Mouse (Mus musculus) intestine, embryonic 14.5 days (tissue): ENCODE measurements around the gene D6Ertd527e. TPM values are rescaled to one million over a fixed set of nuclear protein-coding genes. Genes with fewer than 3 reads are reported as not detected.
A peak's percentile ranks its signal among the peaks of the same experiment; 100 is the strongest.

Experiments used
- ATAC-seq: fragments of 200-750 bp; cut with Nextera tagmentation; replicated peaks from 2 replicates; pipeline ENCODE4 v1.8.0; 2017; ENCODE audit warnings: low read depth, moderate number of reproducible peaks, moderate TSS enrichment, moderate library complexity; ENCODE audit not compliant: low FRiP score, low TSS enrichment
- DNase-seq: peaks from one replicate; pipeline ENCODE4 v3.0.0-alpha.2; 2018; ENCODE audit warnings: low spot score
- H3K27ac ChIP-seq: fragments of 300-500 bp; sonication (generic); 2 replicates; pipeline ENCODE4 v1.5.1; 2014; ENCODE audit warnings: low read depth, mild to moderate bottlenecking, control low read depth
- H3K27me3 ChIP-seq: fragments of 300-500 bp; sonication (generic); replicated peaks from 2 replicates; pipeline ENCODE4 v1.6.1; 2014; ENCODE audit warnings: low read length, control low read depth; ENCODE audit not compliant: control insufficient read depth, insufficient read depth
- H3K36me3 ChIP-seq: fragments of 300-500 bp; sonication (generic); 2 replicates; pipeline ENCODE4 v1.6.1; 2014; ENCODE audit warnings: low read length, control low read depth; ENCODE audit not compliant: control insufficient read depth, insufficient read depth
- H3K4me1 ChIP-seq: fragments of 300-500 bp; sonication (generic); replicated peaks from 2 replicates; pipeline ENCODE4 v1.6.1; 2014; ENCODE audit warnings: low read length, control low read depth, mixed read lengths; ENCODE audit not compliant: control insufficient read depth, insufficient read depth
- H3K4me2 ChIP-seq: fragments of 300-500 bp; sonication (generic); 2 replicates; pipeline ENCODE4 v1.6.1; 2014; ENCODE audit warnings: low read length
- H3K4me3 ChIP-seq: fragments of 300-500 bp; sonication (generic); 2 replicates; pipeline ENCODE4 v1.5.1; 2014; ENCODE audit warnings: low read depth, low read length, control low read depth, mixed read lengths
- H3K9ac ChIP-seq: fragments of 300-500 bp; sonication (generic); 2 replicates; pipeline ENCODE4 v1.6.1; 2014; ENCODE audit warnings: mild to moderate bottlenecking, low read length
- H3K9me3 ChIP-seq: fragments of 300-500 bp; sonication (generic); 2 replicates; pipeline ENCODE4 v1.6.1; 2016; ENCODE audit warnings: low read length, control low read depth; ENCODE audit not compliant: control insufficient read depth
- WGBS: fragments of 180-500 bp; shearing (Covaris S2); extraction: QIAGEN DNeasy Blood & Tissue Kit; methylation state at CpG from one replicate; pipeline ENCODE4 v1.1.7; 2014; 5-methylcytosine and 5-hydroxymethylcytosine counted together
- polyA plus RNA-seq: library from polyadenylated mRNA; unstranded; fragments of >200 nt; fragmentation: Nextera tagmentation; extraction: Ambion mirVana; gene quantifications from 2 replicates; pipeline ENCODE4 v1.2.1, GENCODE M21; 2014

The D6Ertd527e gene
- polyA plus RNA-seq = 0.36 and 0.61 TPM in 2 replicates

DNA sequence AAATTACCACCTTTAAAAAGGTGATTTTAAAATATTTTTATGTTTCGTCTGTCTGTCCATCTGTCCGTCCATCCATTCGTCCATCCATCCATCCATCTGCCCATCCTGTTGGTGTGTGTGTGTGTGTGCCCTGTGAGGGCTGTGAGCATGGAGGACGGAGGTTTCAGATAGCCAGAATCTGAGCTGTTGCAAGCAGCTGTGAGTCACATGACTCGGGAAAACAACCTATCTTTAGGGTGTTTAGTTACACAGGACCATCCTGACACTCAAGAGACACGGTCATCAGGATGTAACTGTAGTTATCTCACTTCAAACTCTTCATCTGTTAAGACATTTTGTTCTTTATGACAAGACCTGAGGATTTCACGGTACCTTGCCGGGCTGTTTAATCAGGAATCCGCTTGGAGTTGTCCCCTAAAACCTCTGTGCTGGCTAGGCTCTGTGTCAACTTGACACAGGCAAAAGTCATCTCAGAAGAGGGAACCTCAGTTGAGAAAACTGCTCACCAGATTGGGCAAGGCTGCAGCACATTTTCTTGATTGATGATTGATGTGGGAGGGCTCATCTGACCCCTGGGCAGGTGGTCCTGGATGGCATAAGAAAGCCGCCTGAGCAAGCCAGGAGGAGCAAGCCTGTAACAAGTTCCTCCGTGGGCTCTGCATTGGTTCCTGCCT lies at the start of gene D6Ertd527e:
Gene D6Ertd527e, plus strand, starts transcription at position 624 of the 674 bp plus-strand sequence.
- DNase-seq (no peak), ATAC-seq (no peak)
- peaks cover 11% of the 10 kb centered on the region; the same call in 1 of the 2 replicates for H3K4me1 ChIP-seq
- H3K9ac ChIP-seq = no peak within 1 kb of the TSS
- 72% methylated on average over 11 of the region's 11 CpGs for WGBS
- H3K9me3 ChIP-seq = no peaks in the 10 kb centered on the region
- no peak within 1 kb of the TSS for H3K27ac ChIP-seq
- H3K27me3 ChIP-seq = no peaks in the 10 kb centered on the region
- H3K4me3 ChIP-seq = no peak within 1 kb of the TSS
- H3K4me2 ChIP-seq = no peak within 1 kb of the TSS
- no peaks in the 10 kb centered on the region for H3K36me3 ChIP-seq

DNA sequence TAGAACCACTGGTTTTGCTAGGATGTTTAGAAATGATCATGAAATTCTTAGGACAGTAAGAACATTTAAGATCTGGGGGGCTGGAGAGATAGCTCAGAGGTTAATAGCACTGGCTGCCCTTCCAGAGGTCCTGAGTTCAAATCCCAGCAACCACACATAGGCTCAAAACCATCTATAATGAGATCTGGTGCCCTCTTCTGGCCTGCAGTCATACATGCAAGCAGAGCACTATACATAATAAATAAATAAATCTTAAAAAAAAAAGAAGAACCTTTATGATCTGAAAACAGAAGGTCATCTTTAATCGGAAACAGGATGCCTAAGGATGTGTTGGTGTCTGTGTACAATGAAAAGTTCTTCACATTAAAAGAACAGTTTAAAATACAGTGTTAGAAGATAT lies 44.8 kb upstream of the D6Ertd527e start:
- no peak for DNase-seq

DNA sequence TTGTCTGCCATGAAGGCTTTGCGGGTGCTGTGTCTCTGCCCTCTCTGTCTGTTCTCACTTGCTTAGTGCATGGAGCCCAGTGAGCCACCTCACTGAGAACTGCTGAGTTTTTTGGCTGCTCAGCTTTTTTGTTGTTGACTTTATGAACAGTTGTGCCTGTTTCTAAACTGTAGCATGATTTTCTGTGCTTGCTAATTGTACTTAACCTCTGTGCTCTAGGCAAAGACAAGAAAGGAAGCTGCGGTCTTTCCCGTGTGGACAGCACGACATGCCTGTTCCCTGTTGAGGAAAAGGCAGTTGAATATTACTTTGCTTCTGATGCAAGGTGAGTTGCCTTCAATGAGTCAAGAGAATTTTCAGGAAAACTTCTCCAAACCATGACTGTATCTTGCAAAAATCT lies 41.0 kb upstream of the D6Ertd527e start:
- Histone ChIP-seq H3K36me3 (peaks cover 95% of the 10 kb centered on the region), H3K27ac (no peak overlapping the region), H3K9me3 (no peaks in the 10 kb centered on the region), H3K4me3 (no peak overlapping the region), H3K27me3 (no peaks in the 10 kb centered on the region), H3K4me2 (no peak overlapping the region), H3K9ac (no peak overlapping the region), H3K4me1 (no peaks in the 10 kb centered on the region)
- DNase-seq (no peak), ATAC-seq (no peak)
- 97% methylated on average over 4 of the region's 4 CpGs for WGBS

More for the DNA sequence above, 44.8 kb upstream of the D6Ertd527e start:
- Histone ChIP-seq H3K27me3 (no peaks in the 10 kb centered on the region), H3K4me1 (no peaks in the 10 kb centered on the region), H3K27ac (no peak overlapping the region), H3K4me3 (no peak overlapping the region), H3K9ac (no peak overlapping the region), H3K4me2 (no peak overlapping the region), H3K36me3 (peaks cover 96% of the 10 kb centered on the region), H3K9me3 (no peaks in the 10 kb centered on the region)
- WGBS = 96% methylated on average over 1 of the region's 1 CpGs
- ATAC-seq = no peak

DNA sequence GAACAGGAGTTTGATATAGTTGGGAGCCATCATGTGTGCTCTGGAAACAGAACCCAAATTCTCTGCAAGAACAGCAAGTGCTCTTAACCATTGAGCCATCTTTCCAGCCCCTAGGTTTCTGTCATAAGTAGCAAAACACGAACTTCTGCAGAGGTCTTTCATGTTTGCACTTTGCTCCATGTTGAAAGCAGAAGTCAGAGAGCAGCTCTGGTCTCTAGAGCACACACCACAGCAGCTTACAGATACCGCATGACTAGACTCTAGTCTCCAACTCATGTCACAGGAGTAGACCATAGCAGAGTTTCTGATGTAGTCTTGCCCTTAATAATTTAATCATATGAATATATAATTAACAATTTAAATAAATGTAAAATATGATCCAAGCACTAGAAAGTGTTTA lies 36.3 kb upstream of the D6Ertd527e start:
- Histone ChIP-seq H3K4me1 (no peaks in the 10 kb centered on the region), H3K4me3 (no peak overlapping the region), H3K4me2 (no peak overlapping the region), H3K36me3 (peaks cover 91% of the 10 kb centered on the region), H3K27me3 (no peaks in the 10 kb centered on the region), H3K9ac (no peak overlapping the region), H3K9me3 (no peaks in the 10 kb centered on the region), H3K27ac (no peak overlapping the region)
- 92% methylated on average over 2 of the region's 2 CpGs for WGBS
- ATAC-seq (no peak), DNase-seq (no peak)

DNA sequence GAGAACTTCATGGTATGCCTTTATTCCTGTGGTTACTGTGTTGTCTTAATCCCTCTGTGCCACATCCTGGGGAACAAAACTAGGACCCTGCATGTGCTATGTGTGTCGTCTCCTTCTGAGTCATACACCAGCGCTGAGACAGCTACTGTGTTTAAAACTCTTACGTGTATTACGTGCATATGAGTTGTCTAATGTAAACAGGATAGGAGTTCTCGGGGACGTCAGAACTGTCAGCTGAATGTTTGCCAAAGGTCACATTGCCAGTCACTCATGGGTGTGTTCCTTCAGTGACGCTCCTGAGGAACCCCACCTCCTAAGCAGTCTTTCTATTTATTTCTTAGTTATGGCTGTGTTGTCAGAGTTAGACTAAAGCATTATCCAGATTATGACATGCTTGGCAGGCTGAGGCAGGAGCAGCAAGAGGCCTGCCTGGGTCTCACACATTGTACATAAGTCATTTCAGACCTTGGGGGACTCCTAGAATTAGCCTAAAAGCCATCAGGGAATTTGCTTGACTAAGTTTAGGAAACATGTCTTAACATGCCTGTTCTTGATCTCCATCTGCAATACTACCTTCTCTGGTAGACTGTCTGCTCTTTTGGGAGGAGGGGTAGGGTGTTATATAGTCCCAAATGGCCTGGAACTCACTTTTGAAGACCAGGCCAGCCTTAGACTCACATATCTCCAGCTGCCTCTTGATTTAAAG lies 35.2 kb upstream of the D6Ertd527e start:
- Histone ChIP-seq H3K27ac (no peak overlapping the region), H3K27me3 (no peaks in the 10 kb centered on the region), H3K9ac (no peak overlapping the region), H3K4me1 (no peaks in the 10 kb centered on the region), H3K4me3 (no peak overlapping the region), H3K9me3 (no peaks in the 10 kb centered on the region), H3K36me3 (peaks cover 90% of the 10 kb centered on the region), H3K4me2 (no peak overlapping the region)
- peak; percentile 49 for DNase-seq
- 58% methylated on average over 7 of the region's 7 CpGs for WGBS
- no peak for ATAC-seq

DNA sequence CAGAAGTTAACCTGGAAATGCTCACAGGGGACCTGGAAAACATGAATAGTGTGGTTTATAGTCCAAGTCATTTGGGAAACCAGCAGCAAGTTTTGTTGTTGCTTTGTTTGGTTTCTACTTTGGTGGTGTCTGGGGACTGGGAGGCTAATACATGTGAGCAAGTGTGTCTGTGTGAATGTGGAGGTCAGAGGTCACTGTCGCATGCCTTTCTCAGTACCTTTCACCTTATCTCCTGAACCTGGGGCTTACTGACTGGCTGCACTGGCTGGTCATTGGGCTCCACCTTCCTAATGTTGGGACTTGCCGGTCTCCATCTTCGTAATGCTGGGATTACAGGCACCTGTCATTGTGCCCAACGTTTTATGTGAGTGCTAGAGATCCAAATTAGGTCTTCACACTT lies 33.9 kb upstream of the D6Ertd527e start:
- Histone ChIP-seq H3K9me3 (no peaks in the 10 kb centered on the region), H3K36me3 (peaks cover 80% of the 10 kb centered on the region), H3K27ac (no peak overlapping the region), H3K4me3 (no peak overlapping the region), H3K27me3 (no peaks in the 10 kb centered on the region), H3K4me1 (no peaks in the 10 kb centered on the region), H3K9ac (no peak overlapping the region), H3K4me2 (no peak overlapping the region)
- no peak for DNase-seq
- ATAC-seq = no peak
- WGBS = 82% methylated on average over 4 of the region's 4 CpGs

DNA sequence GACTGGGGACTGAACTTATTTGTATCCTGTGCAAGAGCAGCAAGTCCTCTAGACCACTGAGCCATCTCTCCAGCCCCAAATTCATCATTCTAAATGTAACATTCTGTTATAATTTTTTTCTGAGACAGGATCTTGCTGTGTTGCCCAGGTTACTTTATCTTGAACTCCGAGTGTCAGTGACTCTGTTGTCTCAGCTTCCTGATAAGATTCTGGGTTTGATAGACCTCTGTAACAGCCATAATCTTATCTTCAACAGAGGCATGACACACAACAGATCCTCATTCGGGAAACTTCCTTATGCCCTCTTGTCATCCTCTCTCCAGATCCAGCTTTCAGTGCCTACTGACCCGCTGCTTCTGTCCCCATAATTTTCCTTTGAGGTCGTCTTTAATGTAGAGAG lies 31.8 kb upstream of the D6Ertd527e start:
- H3K27ac ChIP-seq = no peak overlapping the region
- no peaks in the 10 kb centered on the region for H3K4me1 ChIP-seq
- peaks cover 78% of the 10 kb centered on the region for H3K36me3 ChIP-seq
- ATAC-seq (no peak), DNase-seq (no peak)
- no peak overlapping the region for H3K9ac ChIP-seq
- H3K9me3 ChIP-seq = no peaks in the 10 kb centered on the region
- 66% methylated on average over 4 of the region's 4 CpGs for WGBS
- H3K4me3 ChIP-seq = no peak overlapping the region
- no peak overlapping the region for H3K4me2 ChIP-seq
- no peaks in the 10 kb centered on the region for H3K27me3 ChIP-seq

DNA sequence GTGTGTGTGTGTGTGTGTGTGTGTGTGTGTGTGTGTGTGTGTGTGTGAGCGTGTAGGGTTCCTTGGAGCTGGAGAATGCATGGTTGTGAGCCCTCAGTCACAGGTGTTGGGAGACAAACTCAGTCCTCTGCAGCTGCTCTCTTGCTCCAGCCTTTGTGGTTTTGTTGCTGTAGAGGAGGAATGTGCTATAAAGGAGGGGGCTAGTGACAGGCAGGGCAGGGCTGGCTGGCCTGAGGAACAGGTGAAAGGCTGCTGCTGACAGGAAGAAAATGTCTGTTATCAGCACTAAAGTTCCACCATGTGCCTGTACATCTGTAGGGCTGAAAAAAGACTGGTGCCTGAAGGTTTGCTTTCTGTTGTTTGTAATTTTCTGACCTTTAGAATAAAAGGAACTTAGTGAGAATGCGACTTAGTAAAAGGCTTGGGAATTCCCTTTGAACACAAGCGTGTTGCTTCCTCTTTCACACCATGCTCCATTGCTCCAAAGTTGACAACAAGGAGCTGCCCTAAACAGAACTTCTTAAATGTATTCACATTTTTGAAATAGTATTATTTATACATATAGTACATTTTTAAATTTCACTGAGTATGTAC lies 29.4 kb upstream of the D6Ertd527e start:
- Histone ChIP-seq H3K9ac (no peak overlapping the region), H3K4me2 (no peak overlapping the region), H3K4me1 (no peaks in the 10 kb centered on the region), H3K27ac (no peak overlapping the region), H3K27me3 (no peaks in the 10 kb centered on the region), H3K9me3 (no peaks in the 10 kb centered on the region), H3K4me3 (no peak overlapping the region), H3K36me3 (peaks cover 76% of the 10 kb centered on the region)
- DNase-seq = no peak
- no peak for ATAC-seq
- WGBS = 77% methylated on average over 3 of the region's 3 CpGs
